Mouse (Mus musculus) CH12.LX (cell line): ENCODE data around the gene Pkp1. TPM values are rescaled to one million over a fixed set of nuclear protein-coding genes. Genes with fewer than 3 reads are reported as not detected.
A peak's percentile ranks its signal among the peaks of the same experiment; 100 is the strongest.

Experiments used
- DNase-seq: peaks from one replicate; pipeline ENCODE4 v3.0.0-alpha.2; 2013; ENCODE audit errors: extremely low read depth
- H3K27ac ChIP-seq: 2 replicates; pipeline ENCODE4 v1.5.1; 2012; ENCODE audit warnings: low read depth, mild to moderate bottlenecking, control low read depth, moderate library complexity; ENCODE audit not compliant: insufficient read depth
- H3K27me3 ChIP-seq: replicated peaks from 2 replicates; pipeline ENCODE3; 2012; ENCODE audit warnings: inconsistent platforms
- H3K36me3 ChIP-seq, 2 experiments: replicated peaks in 1 of 2; 2 replicates each; pipeline versions ENCODE3 to v1.6.1; 2012; ENCODE audit warnings: inconsistent platforms in 1 of 2, low read length in 1 of 2, mild to moderate bottlenecking in 1 of 2, mixed read lengths in 1 of 2, moderate library complexity in 1 of 2; ENCODE audit not compliant: control insufficient read depth in 1 of 2, insufficient read depth in 1 of 2
- H3K4me1 ChIP-seq, 2 experiments: 2 replicates each; pipeline ENCODE4 v1.6.1; 2012; ENCODE audit warnings: inconsistent platforms in 1 of 2, moderate library complexity in 1 of 2; ENCODE audit not compliant: insufficient read depth in 2 of 2, control insufficient read depth in 1 of 2
- H3K4me2 ChIP-seq: 2 replicates; pipeline ENCODE4 v1.6.1; 2012; ENCODE audit warnings: low read depth, mild to moderate bottlenecking, control low read depth; ENCODE audit not compliant: poor library complexity, insufficient read depth, severe bottlenecking
- H3K4me3 ChIP-seq, 3 experiments: fragments of 150-350 bp in 1 of 3; sonication (generic) in 1 of 3; replicated peaks in 1 of 3; 2 replicates each; pipeline versions ENCODE3 to v1.5.1; 2011 to 2012; ENCODE audit warnings: low read depth in 2 of 3, low read length in 2 of 3, mild to moderate bottlenecking in 2 of 3, moderate library complexity in 2 of 3, control low read depth in 1 of 3, improper control_type of control experiment in 1 of 3, inconsistent platforms in 1 of 3, mixed read lengths in 1 of 3; ENCODE audit not compliant: poor library complexity in 1 of 3
- H3K79me2 ChIP-seq: replicated peaks from 2 replicates; pipeline ENCODE4 v1.6.1; 2012; ENCODE audit warnings: mild to moderate bottlenecking, moderate library complexity; ENCODE audit not compliant: control insufficient read depth, poor library complexity, insufficient read depth, severe bottlenecking; ENCODE audit errors: extremely low read depth
- H3K9ac ChIP-seq: 2 replicates; pipeline ENCODE4 v1.6.1; 2012; ENCODE audit warnings: low read depth, mild to moderate bottlenecking, control low read depth, moderate library complexity; ENCODE audit not compliant: insufficient read depth
- H3K9me3 ChIP-seq: replicated peaks from 2 replicates; pipeline ENCODE3; 2012; ENCODE audit warnings: low read length, inconsistent platforms, mixed read lengths
- BHLHE40 ChIP-seq: IDR thresholded peaks from 2 replicates; pipeline ENCODE4 v1.6.1; 2011; ENCODE audit warnings: mild to moderate bottlenecking, low read depth, low read length, improper control_type of control experiment
- CTCF ChIP-seq, 2 experiments: IDR thresholded peaks in 1 of 2; conservative IDR thresholded peaks in 1 of 2; 2 replicates each; pipeline ENCODE4 v1.5.1; 2011 to 2012; ENCODE audit warnings: low read depth in 2 of 2, low read length in 2 of 2, improper control_type of control experiment in 1 of 2, inconsistent platforms in 1 of 2, mild to moderate bottlenecking in 1 of 2, moderate library complexity in 1 of 2
- ETS1 ChIP-seq: conservative IDR thresholded peaks from 2 replicates; pipeline ENCODE4 v1.6.1; 2012; ENCODE audit warnings: low read depth, mild to moderate bottlenecking, inconsistent platforms, low read length, improper control_type of control experiment, moderate library complexity
- GABPA ChIP-seq: IDR thresholded peaks from 2 replicates; pipeline ENCODE4 v1.6.1; 2012; ENCODE audit warnings: low read depth, low read length, improper control_type of control experiment, inconsistent platforms; ENCODE audit not compliant: insufficient replicate concordance
- KAT2A ChIP-seq: IDR thresholded peaks from 2 replicates; pipeline ENCODE4 v1.6.1; 2012; ENCODE audit warnings: low read length, improper control_type of control experiment, inconsistent platforms; ENCODE audit not compliant: insufficient replicate concordance
- MAZ ChIP-seq: IDR thresholded peaks from 2 replicates; pipeline ENCODE4 v1.6.1; 2012; ENCODE audit warnings: low read depth, mild to moderate bottlenecking, inconsistent platforms, low read length, improper control_type of control experiment, moderate library complexity
- MEF2A ChIP-seq: IDR thresholded peaks from 2 replicates; pipeline ENCODE4 v1.6.1; 2014; ENCODE audit warnings: low read depth, mild to moderate bottlenecking, inconsistent platforms, low read length, improper control_type of control experiment, borderline replicate concordance
- MXI1 ChIP-seq: IDR thresholded peaks from 2 replicates; pipeline ENCODE4 v1.6.1; 2011; ENCODE audit warnings: mild to moderate bottlenecking, low read depth, low read length, improper control_type of control experiment
- NELFE ChIP-seq: IDR thresholded peaks from 2 replicates; pipeline ENCODE4 v1.6.1; 2011; ENCODE audit warnings: low read depth, low read length, improper control_type of control experiment
- NRF1 ChIP-seq: IDR thresholded peaks from 2 replicates; pipeline ENCODE4 v1.6.1; 2014; ENCODE audit warnings: low read depth, mild to moderate bottlenecking, inconsistent platforms, low read length, improper control_type of control experiment, moderate library complexity
- POLR2A ChIP-seq: IDR thresholded peaks from 2 replicates; pipeline ENCODE4 v1.6.1; 2011; ENCODE audit warnings: low read depth, mild to moderate bottlenecking, improper control_type of control experiment, low read length
- RAD21 ChIP-seq: IDR thresholded peaks from 2 replicates; pipeline ENCODE4 v1.6.1; 2011; ENCODE audit warnings: low read depth, mild to moderate bottlenecking, low read length, improper control_type of control experiment, moderate library complexity
- RCOR1 ChIP-seq: conservative IDR thresholded peaks from 2 replicates; pipeline ENCODE4 v1.6.1; 2012; ENCODE audit warnings: low read depth, mild to moderate bottlenecking, inconsistent platforms, low read length, improper control_type of control experiment
- TBP ChIP-seq: conservative IDR thresholded peaks from 2 replicates; pipeline ENCODE4 v1.6.1; 2011; ENCODE audit warnings: low read depth, low read length, improper control_type of control experiment
- TCF12 ChIP-seq: IDR thresholded peaks from 2 replicates; pipeline ENCODE4 v1.6.1; 2014; ENCODE audit warnings: low read depth, mild to moderate bottlenecking, inconsistent platforms, low read length, improper control_type of control experiment
- USF1 ChIP-seq: IDR thresholded peaks from 2 replicates; pipeline ENCODE4 v1.6.1; 2014; ENCODE audit warnings: low read depth, mild to moderate bottlenecking, inconsistent platforms, low read length, improper control_type of control experiment
- USF2 ChIP-seq: conservative IDR thresholded peaks from 2 replicates; pipeline ENCODE4 v1.6.1; 2011; ENCODE audit warnings: low read depth, low read length, improper control_type of control experiment
- dilution Hi-C: fragments of 300-500 bp; cut with MboI; formaldehyde crosslinking; loops from 2 replicates; pipeline ENCODE4 v1.14.3; 2020; ENCODE audit warnings: low sequenced_read_pairs; ENCODE audit not compliant: extremely low pct_unique_long_range_greater_than_20kb, extremely low pct_ligation_motif_present
- in situ Hi-C: fragments of 300-500 bp; cut with MboI; formaldehyde crosslinking; loops from 3 replicates; pipeline ENCODE4 v1.14.3; 2019; ENCODE audit warnings: low sequenced_read_pairs, low pct_ligation_motif_present, low pct_unique_long_range_greater_than_20kb, mixed read lengths
- polyA plus RNA-seq: library from polyadenylated mRNA; unstranded; fragments of >175 nt; gene quantifications from 2 replicates; pipeline ENCODE4 v1.2.1, GENCODE M21; 2012; ENCODE audit warnings: low read depth; ENCODE audit not compliant: insufficient read length
- total RNA-seq, 2 experiments: library from RNA; depleted of rRNA; stranded (reverse); fragments of 300-350 nt in 1 of 2; fragments of >200 nt in 1 of 2; gene quantifications; 2 replicates each; pipeline ENCODE4 v1.2.3; 2012 to 2014

Gene Pkp1
- total and polyA plus RNA-seq, 3 experiments, result not detected

GRCm38 (mm10) chr1:135844481-135844880, 74.5 kb downstream of the Pkp1 start:
- peaks cover 2% of the 10 kb centered on the region for H3K27me3 ChIP-seq
- in situ Hi-C loops, result no loop called here
- TF ChIP-seq NELFE (no peak), BHLHE40 (no peak)
- peaks cover 32 to 74% of the 10 kb centered on the region in 2 experiments for H3K4me1 ChIP-seq
- no peak overlapping the region for H3K27ac ChIP-seq
- H3K4me2 ChIP-seq, result no peak overlapping the region
- peaks cover 0 to 17% of the 10 kb centered on the region in 2 experiments for H3K36me3 ChIP-seq
- H3K9ac ChIP-seq, result no peak overlapping the region
- H3K4me3 ChIP-seq, result no peak overlapping the region
- no peaks in the 10 kb centered on the region for H3K79me2 ChIP-seq
- dilution Hi-C loops, result no loop called here
- H3K9me3 ChIP-seq, result no peaks in the 10 kb centered on the region
- DNase-seq, result no peak

GRCm38 (mm10) chr1:135843519-135844262, 75.3 kb downstream of the Pkp1 start:
- Histone ChIP-seq H3K9me3 (no peaks in the 10 kb centered on the region), H3K27ac (no peak overlapping the region), H3K79me2 (no peaks in the 10 kb centered on the region), H3K36me3 (peaks cover 0 to 10% of the 10 kb centered on the region in 2 experiments), H3K4me3 (peak overlapping the region in 1 of 3 experiments; percentile 26), H3K9ac (no peak overlapping the region), H3K4me2 (no peak overlapping the region), H3K27me3 (no peaks in the 10 kb centered on the region), H3K4me1 (peaks cover 32 to 79% of the 10 kb centered on the region in 2 experiments)
- peak; percentile 75 for TF ChIP-seq ETS1
- no peak for TF ChIP-seq KAT2A
- 0 out of 2 replicates have a peak, but pooled peaks have one; percentile 58 for TF ChIP-seq MAZ
- peak; percentile 77; the same call in 1 of the 2 replicates for TF ChIP-seq TCF12
- no peak for TF ChIP-seq TBP
- no peak for TF ChIP-seq USF2
- no peak for TF ChIP-seq POLR2A
- TF ChIP-seq BHLHE40, result 0 out of 2 replicates have a peak, but pooled peaks have one; percentile 20
- TF ChIP-seq NRF1, result no peak
- TF ChIP-seq USF1, result no peak
- TF ChIP-seq RAD21, result no peak
- TF ChIP-seq RCOR1, result no peak
- TF ChIP-seq MXI1, result no peak
- no peak for TF ChIP-seq GABPA
- no peak for TF ChIP-seq CTCF (conservative IDR thresholded peaks at IDR 0.05 in 1 of 2, IDR thresholded peaks at IDR 0.05 in 1 of 2; ENCODE audit: low read depth in 2 of 2, low read length in 2 of 2)
- peak; percentile 98 for TF ChIP-seq MEF2A
- dilution Hi-C loops (no loop called here), in situ Hi-C loops (no loop called here)
- peak; percentile 67 for DNase-seq
